Mouse (Mus musculus) limb, embryonic 14.5 days (tissue): ENCODE measurements around the gene Arih2. TPM values are rescaled to one million over a fixed set of nuclear protein-coding genes. Genes with fewer than 3 reads are reported as not detected.

ENCODE experiments used
- ATAC-seq: fragments of 200-750 bp; cut with Nextera tagmentation; 2 replicates; pipeline ENCODE4 v1.8.0; 2017; ENCODE audit warnings: low read depth, moderate number of reproducible peaks, moderate TSS enrichment; ENCODE audit not compliant: low FRiP score
- DNase-seq: peaks from one replicate; pipeline ENCODE4 v3.0.0-alpha.2; 2015; ENCODE audit warnings: low spot score
- H3K27ac ChIP-seq: fragments of 300-500 bp; sonication (generic); replicated peaks from 2 replicates; pipeline ENCODE4 v1.5.1; 2014; ENCODE audit warnings: low read depth, mild to moderate bottlenecking, low read length, moderate library complexity, mixed read lengths
- H3K27me3 ChIP-seq: fragments of 300-500 bp; sonication (generic); 2 replicates; pipeline ENCODE4 v1.6.1; 2014; ENCODE audit warnings: low read length, mixed read lengths; ENCODE audit not compliant: control insufficient read depth, insufficient read depth
- H3K36me3 ChIP-seq: fragments of 300-500 bp; sonication (generic); 2 replicates; pipeline ENCODE4 v1.6.1; 2014; ENCODE audit warnings: mild to moderate bottlenecking, low read length, moderate library complexity, mixed read lengths; ENCODE audit not compliant: control insufficient read depth, insufficient read depth
- H3K4me1 ChIP-seq: fragments of 300-500 bp; sonication (generic); 2 replicates; pipeline ENCODE4 v1.6.1; 2014; ENCODE audit warnings: antibody characterized with exemption, low read length, mixed read lengths; ENCODE audit not compliant: control insufficient read depth, insufficient read depth
- H3K4me2 ChIP-seq: fragments of 300-500 bp; sonication (generic); replicated peaks from 2 replicates; pipeline ENCODE4 v1.6.1; 2014; ENCODE audit warnings: low read depth, mild to moderate bottlenecking, low read length, moderate library complexity; ENCODE audit not compliant: severe bottlenecking
- H3K4me3 ChIP-seq: fragments of 300-500 bp; sonication (generic); replicated peaks from 2 replicates; pipeline ENCODE4 v1.5.1; 2014; ENCODE audit warnings: low read length
- H3K9ac ChIP-seq: fragments of 300-500 bp; sonication (generic); 2 replicates; pipeline ENCODE4 v1.6.1; 2014; ENCODE audit warnings: mild to moderate bottlenecking, low read depth, low read length, moderate library complexity; ENCODE audit not compliant: severe bottlenecking
- H3K9me3 ChIP-seq: fragments of 300-500 bp; sonication (generic); 2 replicates; pipeline ENCODE4 v1.6.1; 2016; ENCODE audit warnings: low read length; ENCODE audit not compliant: control insufficient read depth
- POLR2A ChIP-seq: fragments of 200-500 bp; IDR thresholded peaks from 2 replicates; pipeline ENCODE4 v1.8.0; 2012; ENCODE audit warnings: inconsistent platforms, mild to moderate bottlenecking, moderate library complexity, borderline replicate concordance; ENCODE audit not compliant: insufficient read depth, insufficient read length; ENCODE audit errors: extremely low read depth
- WGBS: fragments of 180-500 bp; shearing (Covaris S2); extraction: QIAGEN DNeasy Blood & Tissue Kit; methylation state at CpG from one replicate; pipeline ENCODE4 v1.1.7; 2014; 5-methylcytosine and 5-hydroxymethylcytosine counted together
- polyA plus RNA-seq, 2 experiments: library from polyadenylated mRNA; depleted of rRNA in 1 of 2; stranded (reverse) in 1 of 2; unstranded in 1 of 2; fragments of >200 nt; fragmentation: Nextera tagmentation in 1 of 2; extraction: Ambion mirVana in 1 of 2; gene quantifications; 2 replicates each; pipeline versions ENCODE4 v1.2.1 to v1.2.3; 2012 to 2014

Gene Arih2
- polyA plus RNA-seq, 2 experiments, result 35.7 to 46.2 TPM

GRCm38 (mm10) chr9:108575321-108576297 lies 73.6 kb downstream of the Arih2 start:
- ATAC-seq (no peak), DNase-seq (no peak)
- TF ChIP-seq POLR2A, result no peak
- H3K4me3 ChIP-seq, result no peak overlapping the region
- H3K27ac ChIP-seq, result no peak overlapping the region
- no peak overlapping the region for H3K4me2 ChIP-seq
- H3K4me1 ChIP-seq, result peaks cover 21% of the 10 kb centered on the region
- H3K9ac ChIP-seq, result no peak overlapping the region
- no peaks in the 10 kb centered on the region for H3K27me3 ChIP-seq
- WGBS, result 85% methylated on average over 36 of the region's 37 CpGs
- H3K9me3 ChIP-seq, result no peaks in the 10 kb centered on the region
- peaks cover 54% of the 10 kb centered on the region for H3K36me3 ChIP-seq

- WGBS, result 90% methylated on average over 12 of the region's 12 CpGs
- Histone ChIP-seq H3K4me3 (no peak overlapping the region), H3K9ac (no peak overlapping the region), H3K4me2 (no peak overlapping the region), H3K27me3 (no peaks in the 10 kb centered on the region), H3K27ac (no peak overlapping the region), H3K36me3 (peaks cover 54% of the 10 kb centered on the region), H3K4me1 (peaks cover 28% of the 10 kb centered on the region), H3K9me3 (no peaks in the 10 kb centered on the region)
- DNase-seq, result no peak
- no peak for ATAC-seq
- TF ChIP-seq POLR2A, result no peak
Measured at GRCm38 (mm10) chr9:108574921-108575320, 74.3 kb downstream of the Arih2 start.

- no peak overlapping the region for H3K9ac ChIP-seq
- no peak for TF ChIP-seq POLR2A
Measured at GRCm38 (mm10) chr9:108573774-108574690, 75.2 kb downstream of the Arih2 start.

GRCm38 (mm10) chr9:108572321-108572720 lies 76.9 kb downstream of the Arih2 start:
- H3K27ac ChIP-seq, result no peak overlapping the region
- DNase-seq (no peak), ATAC-seq (no peak)
- no peak overlapping the region for H3K4me2 ChIP-seq
- no peak overlapping the region for H3K9ac ChIP-seq
- peaks cover 54% of the 10 kb centered on the region for H3K36me3 ChIP-seq
- no peaks in the 10 kb centered on the region for H3K9me3 ChIP-seq
- no peak for TF ChIP-seq POLR2A
- WGBS, result 85% methylated on average over 10 of the region's 10 CpGs
- no peak overlapping the region for H3K4me3 ChIP-seq
- no peaks in the 10 kb centered on the region for H3K27me3 ChIP-seq
- peaks cover 20% of the 10 kb centered on the region for H3K4me1 ChIP-seq

More at GRCm38 (mm10) chr9:108573774-108574690, 75.2 kb downstream of the Arih2 start:
- no peak for ATAC-seq
- Histone ChIP-seq H3K27me3 (no peaks in the 10 kb centered on the region), H3K4me1 (peaks cover 20% of the 10 kb centered on the region), H3K27ac (no peak overlapping the region), H3K4me2 (no peak overlapping the region), H3K4me3 (no peak overlapping the region), H3K9me3 (no peaks in the 10 kb centered on the region), H3K36me3 (peaks cover 54% of the 10 kb centered on the region)
- 57% methylated on average over 25 of the region's 26 CpGs for WGBS
- peak; percentile 50 for DNase-seq

GRCm38 (mm10) chr9:108571401-108571973 lies 77.7 kb downstream of the Arih2 start:
- Histone ChIP-seq H3K36me3 (peaks cover 53% of the 10 kb centered on the region), H3K4me1 (peaks cover 12% of the 10 kb centered on the region), H3K9ac (no peak overlapping the region), H3K27ac (no peak overlapping the region), H3K4me2 (no peak overlapping the region), H3K9me3 (no peaks in the 10 kb centered on the region), H3K27me3 (no peaks in the 10 kb centered on the region), H3K4me3 (no peak overlapping the region)
- ATAC-seq (no peak), DNase-seq (no peak)
- WGBS, result 92% methylated on average over 15 of the region's 16 CpGs
- no peak for TF ChIP-seq POLR2A
